Mouse (Mus musculus) left cerebral cortex, postnatal 4 days (tissue): ENCODE measurements at regions not wholly inside any gene's neighbourhood (a gene's known extent, or its start where the extent isn't known, plus 50 kb on each side); places are given as distances from the start of the nearest gene placed in this dataset.
"Not testable (repeated sequence)": the region's sequence is repeated elsewhere in the genome, so short reads cannot be mapped to it uniquely, and the experiment has no call there.

Source experiments
- DNase-seq: peaks from one replicate; pipeline ENCODE4 v3.0.0-alpha.2; 2022
- intact Hi-C: fragments of 180-260 bp; cut with DNase I; formaldehyde crosslinking; loops from one replicate; pipeline ENCODE4 v1.15.1; 2025

DNA sequence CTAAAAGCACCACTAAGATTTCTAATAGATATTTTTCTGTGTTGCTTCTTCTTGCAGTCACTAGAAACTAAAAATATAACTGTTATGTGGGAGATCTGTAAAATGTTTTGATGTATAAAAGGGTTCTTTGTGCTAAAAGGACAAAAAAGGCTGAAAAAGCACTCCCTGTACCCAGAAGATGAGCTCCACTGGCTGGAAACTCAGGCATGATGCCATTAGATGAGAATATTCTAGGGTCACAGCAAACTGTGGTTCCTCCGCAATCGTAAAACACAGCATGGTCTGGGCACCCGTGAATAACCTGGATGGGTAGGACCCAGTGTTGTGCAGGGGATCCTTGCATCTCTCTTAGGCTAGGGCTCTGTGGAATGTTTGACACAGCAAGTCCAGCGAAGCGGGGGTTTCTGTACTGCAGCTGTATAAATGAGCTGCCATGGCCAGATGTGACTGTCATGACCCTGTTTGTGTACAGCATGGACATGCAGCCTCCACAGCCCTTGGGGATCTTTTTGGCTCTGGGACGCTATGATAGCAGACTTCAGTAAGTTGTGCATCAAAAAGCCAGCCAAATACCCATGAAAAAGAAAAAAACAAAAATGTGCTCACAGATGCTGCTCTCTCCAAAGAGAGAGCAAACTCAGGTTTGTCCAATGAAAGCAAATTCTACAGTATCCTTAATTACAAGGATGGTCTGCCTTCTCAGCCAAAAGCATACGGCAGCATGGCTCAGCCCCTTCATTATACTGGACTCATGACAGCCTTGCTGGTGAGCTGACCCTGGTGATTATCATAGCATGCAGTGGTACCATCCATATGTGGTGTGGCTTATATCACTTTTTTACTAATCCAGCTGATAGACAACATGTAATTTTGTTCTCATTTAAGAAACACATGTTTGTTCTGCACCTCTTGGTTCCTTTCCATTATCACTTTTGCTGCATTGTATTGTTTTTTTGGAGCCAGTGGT is 103.9 kb upstream of the Arhgap20 start:
- no peak for DNase-seq
- intact Hi-C loops: no loop called here

DNA sequence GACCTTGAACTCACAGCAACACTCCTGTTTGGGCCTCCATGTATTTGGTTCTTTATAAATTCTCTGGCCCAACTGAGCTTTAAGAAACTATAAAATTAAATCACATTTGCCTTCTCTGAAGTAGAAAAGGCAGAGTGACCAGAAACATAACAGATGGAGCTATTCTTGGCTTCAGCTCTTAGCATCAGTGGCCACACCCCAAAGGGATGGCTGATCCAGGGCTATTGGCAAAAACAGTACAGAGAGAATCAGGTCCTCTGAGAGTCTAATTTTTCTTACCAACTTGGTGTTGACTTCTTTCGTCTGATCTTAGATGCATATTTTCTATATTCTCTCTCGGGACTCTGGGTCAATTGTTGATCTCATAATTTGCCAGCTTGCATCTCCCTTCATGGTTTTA is 103.2 kb upstream of the Arhgap20 start:
- no peak for DNase-seq
- intact Hi-C loops: no loop called here

DNA sequence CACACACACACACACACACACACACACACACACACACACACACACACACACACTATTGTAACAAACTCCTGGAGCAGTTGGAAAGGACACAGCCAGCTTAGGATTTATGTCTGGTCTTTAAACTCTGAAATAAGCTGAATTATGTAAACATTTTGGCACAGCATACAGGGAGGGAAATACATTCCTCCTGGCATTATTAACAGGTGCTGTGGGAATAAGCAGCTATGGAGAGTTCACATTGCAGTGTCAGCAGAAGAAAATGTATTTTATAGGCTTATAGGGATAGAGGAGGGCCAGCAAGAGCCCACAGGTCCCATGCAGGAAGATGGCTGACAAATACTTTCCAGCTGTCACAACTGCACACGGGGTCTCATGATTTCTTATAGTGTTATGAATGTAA is 100.8 kb upstream of the Arhgap20 start:
- intact Hi-C loops: no loop called here
- no peak for DNase-seq

DNA sequence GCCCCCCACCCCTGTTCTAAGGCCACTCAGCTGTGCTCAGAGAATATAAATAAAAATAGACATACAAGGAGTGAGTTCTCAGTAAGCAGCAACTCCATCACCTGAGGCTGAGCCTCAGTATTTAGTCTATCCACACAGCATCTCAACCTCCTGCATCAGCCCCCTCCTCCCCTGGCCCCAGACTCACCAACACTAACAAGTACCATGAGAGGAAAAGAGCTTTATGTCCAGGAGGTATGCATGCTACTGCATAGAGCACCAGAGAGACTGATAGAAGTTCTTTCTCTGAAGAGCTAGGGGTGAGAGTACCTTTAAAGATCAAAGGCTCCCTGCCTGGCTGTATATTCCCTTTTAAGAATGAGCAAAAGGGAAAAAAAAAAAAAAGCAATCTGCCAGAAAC is 100.3 kb upstream of the Arhgap20 start:
- intact Hi-C loops: no loop called here
- DNase-seq: no peak

DNA sequence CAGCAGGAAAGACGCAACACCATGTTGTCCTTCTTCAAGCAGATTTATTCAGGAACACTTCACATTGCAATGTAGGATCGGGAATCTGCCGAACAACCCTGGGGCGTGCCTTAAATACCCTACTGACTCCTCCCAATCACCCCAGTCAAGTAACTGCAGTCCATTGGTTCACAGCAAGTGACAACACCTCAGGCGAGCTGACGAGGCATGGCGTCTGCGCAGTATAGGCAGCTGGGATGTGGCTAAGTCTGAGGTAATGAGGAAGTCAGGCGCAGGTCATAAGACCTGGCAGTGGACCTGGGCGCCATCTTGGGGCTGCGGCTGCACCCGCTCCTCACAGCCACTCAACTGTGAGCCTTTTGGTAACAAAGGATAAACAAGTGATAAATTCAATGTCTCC is 96.2 kb upstream of the Arhgap20 start:
- intact Hi-C loops, DNase-seq: not testable (repeated sequence)

DNA sequence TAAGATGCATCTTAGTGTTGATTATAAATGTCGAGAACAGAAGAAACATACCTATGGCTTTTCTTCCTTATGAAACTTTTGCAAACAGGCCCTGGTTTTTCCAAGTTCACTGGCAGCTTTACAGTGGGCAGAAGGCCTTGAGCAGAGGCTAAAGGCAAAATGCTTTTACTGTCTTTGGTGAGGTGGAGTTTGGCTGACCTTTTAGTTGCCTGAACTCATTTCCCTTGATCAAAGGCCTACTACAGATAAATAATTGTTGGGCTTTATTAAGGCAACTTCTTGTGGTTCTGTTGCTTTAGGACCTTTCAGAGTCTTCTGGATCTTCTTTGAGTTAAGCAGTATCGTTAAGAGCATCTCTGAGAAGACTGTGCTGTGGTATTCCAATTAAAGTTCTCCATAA is 94.6 kb upstream of the Arhgap20 start:
- intact Hi-C loops: no loop called here

DNA sequence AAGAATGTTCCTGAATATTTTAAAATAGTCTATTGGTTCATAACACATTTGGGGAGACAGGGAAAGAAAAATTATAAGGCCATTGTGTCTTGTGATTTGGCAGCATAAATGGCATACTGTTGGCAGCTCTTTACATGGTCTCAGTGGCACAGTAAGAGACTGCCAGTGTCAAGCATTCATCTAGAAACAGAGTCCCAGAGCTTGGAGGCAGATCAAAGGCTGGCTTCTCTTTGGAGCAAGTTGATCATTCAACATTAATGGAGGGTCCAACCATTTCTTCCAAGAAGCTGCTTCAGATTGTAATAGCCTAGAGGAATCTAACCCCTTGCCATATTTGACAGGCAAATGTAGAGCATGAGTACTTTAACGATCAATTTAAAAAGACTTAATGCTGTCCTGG is 78.6 kb upstream of the Arhgap20 start:
- intact Hi-C loops: no loop called here
- DNase-seq: peak; percentile 37

More for the DNA sequence above, 94.6 kb upstream of the Arhgap20 start:
- no peak for DNase-seq

DNA sequence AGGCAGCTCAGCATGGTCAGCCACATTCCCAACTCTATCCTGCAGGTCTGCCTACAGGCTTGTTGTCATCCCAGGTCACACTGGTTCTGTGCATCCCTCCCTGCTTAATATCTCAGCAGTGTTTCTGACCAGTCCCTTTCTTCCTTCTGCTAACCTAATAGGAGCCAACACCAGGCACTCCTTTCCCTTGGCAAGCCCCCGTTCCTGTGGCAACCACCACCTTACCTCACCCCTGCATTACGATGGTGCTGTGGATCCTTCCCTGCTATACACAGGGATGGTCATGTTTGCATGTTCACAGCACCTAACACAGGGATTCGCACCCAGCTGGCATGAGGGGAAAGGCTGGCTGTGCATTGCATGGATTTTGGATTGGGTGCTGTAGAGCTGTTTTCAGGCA is 50.8 kb upstream of the Arhgap20 start:
- no peak for DNase-seq
- intact Hi-C loops: no loop called here
